Mouse (Mus musculus) lung, postnatal 25 days (tissue): ENCODE data around the gene Gdpd3.

ENCODE experiments used
- DNase-seq: peaks from one replicate; pipeline ENCODE4 v3.0.0; 2022; ENCODE audit warnings: low spot score

The Gdpd3 gene

DNA sequence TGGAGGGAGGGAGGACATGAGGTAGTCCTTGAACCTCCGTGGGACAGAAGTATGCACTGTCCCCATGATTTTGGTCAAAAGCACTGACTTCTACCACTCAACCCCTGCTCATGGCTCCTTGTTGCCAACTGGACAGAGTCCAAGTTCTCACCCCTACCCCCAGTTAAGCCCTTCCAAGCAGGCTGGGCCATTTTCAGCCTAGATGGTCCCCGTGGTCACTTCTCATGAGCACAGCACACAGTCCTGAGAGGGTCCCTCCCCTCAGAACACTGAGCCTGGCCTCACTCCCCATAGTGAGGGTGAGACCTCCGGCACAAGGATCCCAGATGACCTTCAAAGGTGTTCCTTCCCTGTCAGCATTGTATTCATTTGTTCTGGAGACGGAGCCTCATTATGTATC lies 23.0 kb downstream of the Gdpd3 start:
- no peak for DNase-seq

DNA sequence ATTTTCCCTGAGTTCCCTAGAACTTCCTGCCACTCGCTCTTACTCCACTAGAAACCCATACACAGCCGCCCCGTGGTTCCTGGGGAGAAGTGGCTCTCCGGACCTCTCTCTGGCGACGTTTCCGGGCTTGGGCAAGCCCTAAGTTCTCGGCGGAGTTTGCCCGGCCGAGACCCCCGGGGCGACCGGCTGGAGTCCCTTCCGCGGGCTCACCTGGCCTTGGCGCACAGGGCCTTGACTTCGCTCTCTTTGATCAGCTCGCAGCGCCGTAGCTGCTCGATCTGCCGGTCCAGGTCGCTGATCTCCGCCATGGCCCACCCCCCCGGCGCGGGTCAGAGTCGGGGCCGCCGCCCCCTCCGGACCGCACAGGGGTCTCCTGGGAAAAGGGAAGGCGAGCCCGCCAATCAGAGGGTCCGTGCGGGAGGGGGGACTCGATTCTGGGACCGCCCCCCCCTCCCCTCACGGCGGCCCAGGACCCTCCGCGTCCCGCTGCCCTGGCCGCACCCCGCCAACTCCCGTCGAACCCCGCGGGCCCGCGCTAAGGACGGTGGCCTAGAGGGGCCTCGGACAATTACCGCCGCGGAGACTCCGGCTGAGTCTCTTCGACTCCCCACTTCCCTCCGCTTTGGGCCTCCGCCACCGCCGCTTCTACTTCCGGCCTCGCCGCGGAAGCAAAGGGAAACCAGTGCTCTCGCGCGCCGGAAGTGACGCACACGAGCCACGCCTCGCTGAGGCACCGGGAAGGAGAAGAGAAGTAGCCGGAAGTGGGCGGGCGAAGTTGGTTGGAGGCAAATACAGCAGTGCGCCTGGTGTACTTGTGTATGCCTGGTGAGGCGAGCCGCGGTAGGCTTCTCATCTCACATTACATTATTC lies 26.0 kb downstream of the Gdpd3 start, which contains the start of gene Ppp4c:
TSS of gene Ppp4c (minus strand) at position 646 of the 870 bp plus-strand sequence.
- peak; percentile 98 for DNase-seq

DNA sequence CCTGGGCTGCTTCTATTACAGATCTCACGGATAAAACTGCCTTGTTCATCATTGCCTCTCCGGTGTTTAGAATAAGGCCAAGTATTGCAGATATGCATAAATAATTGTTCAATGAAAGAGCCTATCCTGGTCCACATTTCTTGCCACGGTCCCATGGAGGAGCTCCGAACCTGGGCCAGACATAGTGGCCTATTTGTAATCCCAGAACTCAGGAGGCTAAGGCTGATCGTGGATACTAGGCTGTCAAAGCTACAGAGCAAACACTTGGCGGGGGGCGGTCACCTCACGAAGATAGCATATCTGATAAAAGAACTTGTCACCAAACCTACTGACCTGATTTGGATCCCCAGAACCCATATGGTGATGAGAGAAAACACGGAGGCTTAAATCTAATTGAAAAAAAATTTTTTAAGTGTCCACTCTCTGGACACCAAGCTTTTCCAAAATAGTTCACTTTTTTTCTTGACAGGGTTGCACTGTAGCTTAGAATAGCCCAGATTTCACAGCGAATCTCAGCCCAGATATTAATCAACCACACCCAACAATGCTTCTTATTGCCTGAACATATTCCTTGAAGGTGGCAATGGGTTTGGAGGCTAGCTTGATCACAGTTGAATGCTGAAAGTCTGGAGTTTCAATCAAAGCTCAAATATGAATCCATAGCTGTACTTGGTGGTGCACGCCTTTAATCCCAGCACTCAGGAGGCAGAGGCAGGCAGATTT lies 26.7 kb downstream of the Gdpd3 start:
- no peak for DNase-seq

DNA sequence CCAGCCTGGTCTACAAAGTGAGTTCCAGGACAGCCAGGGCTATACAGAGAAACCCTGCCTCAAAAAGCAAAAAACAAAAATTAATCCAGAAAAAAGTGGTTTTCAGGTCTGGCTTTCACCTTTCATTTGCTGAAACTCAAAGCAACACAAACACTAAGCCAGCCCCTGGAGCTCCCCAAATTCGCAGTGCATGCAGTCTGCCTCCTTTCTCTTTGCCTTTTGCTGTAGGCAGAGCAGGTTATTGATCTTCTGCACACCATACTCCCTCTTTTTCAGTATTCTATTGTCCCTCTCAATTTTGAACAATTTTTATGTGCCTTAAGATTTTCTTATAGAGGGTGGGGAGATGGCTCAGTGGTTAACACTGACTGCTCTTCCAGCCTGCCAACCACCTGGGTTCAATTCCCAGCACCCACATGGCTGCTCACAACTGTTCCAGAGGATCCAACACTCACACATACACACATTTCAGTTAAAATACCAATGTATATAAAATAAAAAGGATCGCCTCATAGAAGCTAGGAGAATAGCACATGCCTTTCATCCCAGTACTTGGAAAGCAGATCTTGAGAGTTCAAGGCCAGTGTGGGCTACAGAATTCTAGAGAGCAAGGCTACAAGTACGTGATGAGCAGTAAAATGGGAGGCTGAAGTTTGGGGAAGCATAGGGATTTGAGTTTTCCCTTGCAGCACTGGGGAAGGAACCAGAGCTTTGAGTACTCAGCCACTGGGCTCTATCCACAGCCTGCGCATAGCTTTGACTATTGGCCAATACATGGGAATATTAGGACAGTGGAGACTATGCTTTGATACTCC lies 27.5 kb downstream of the Gdpd3 start:
- DNase-seq = no peak

GRCm38 (mm10) chr7:126794271-126794605 lies 28.1 kb downstream of the Gdpd3 start:
- DNase-seq = no peak

- DNase-seq = no peak
These were observed 29.5 kb downstream of the Gdpd3 start for GRCm38 (mm10) chr7:126795387-126796317.

- DNase-seq = no peak
These were observed 30.3 kb downstream of the Gdpd3 start for GRCm38 (mm10) chr7:126796350-126796932.

DNA sequence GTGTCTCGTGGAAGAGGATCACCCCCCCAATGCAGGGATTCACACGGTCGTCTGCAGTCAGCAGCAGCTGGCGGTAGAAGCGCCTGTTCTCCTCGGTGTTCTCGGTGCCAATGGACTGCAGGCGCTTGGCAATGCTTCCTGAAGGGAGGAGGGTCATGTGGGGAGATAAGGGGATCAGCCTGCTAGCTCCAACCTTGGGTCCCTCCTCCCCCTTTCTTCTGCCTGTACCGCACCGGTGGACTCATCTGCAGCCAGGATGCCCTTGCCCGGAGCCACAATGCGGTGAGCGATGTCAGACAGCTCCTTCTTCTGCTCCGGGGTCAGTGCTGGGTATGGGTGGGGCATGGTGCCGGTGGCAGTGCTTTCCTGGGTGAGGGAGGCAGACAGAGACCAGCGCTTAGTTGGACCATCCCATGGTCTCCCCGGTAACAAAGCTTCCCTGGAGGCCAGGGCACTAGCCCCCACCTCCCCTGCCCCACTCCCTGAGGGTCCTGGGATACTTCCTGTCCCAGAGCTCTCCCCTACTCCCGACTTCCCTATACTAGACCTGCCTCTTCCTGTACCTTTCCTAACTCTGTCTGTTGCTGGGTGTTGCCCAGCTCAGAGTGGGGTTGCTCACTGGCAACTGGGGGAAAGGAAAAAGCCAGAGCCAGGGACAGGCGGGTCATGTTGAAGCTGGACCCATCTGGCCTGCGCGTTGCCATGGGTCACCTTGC lies 31.4 kb downstream of the Gdpd3 start, which contains the start of gene Fam57b:
TSS of gene Fam57b (plus strand) at position 258 of the 716 bp plus-strand sequence.
- DNase-seq = no peak

DNA sequence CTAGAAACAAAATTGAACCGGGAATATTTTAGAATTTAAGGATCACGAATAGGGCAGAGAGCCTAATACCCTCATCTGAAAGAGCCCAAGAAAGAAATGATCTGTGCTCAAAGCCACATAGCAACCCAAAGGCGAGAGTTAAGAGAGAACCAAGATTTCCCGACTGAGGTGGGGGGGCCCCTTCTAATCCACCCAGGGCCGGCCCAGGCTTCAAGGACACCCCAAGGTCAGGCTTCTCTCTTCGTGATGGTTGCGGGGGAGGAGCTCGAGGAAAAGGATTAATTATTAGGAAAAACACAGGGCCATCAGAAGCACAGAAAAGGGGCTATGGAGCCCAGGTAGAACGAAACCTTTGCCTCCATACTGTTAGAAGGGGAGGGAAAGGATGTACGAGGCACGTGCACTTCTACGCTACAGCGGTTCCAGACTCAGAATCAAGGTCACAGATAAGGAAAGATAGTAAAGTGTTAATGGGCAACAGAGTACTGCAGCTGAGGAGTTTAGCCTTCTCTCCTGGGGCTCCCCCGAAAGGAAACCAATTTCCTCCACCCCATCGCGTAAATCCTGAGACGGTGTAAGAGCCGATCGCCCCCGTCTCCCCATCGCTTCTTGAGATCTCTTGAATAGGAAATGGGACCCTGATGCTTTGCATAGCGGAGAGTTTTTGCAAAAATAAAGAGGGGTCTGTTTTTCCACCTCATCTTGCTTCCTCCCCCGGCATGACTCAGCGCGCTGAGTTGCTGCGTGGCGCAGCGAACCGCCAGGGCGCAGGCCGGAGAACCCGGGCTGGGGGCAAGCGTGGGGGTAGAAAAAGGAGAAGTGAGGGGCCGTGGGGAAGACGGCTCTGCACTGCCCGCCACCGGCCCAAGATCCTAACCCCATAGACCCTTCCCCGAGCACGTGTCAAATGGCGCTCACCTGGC lies 32.3 kb downstream of the Gdpd3 start:
- no peak for DNase-seq

- DNase-seq = peak; percentile 99
These were observed 32.9 kb downstream of the Gdpd3 start for GRCm38 (mm10) chr7:126799050-126799467.

DNA sequence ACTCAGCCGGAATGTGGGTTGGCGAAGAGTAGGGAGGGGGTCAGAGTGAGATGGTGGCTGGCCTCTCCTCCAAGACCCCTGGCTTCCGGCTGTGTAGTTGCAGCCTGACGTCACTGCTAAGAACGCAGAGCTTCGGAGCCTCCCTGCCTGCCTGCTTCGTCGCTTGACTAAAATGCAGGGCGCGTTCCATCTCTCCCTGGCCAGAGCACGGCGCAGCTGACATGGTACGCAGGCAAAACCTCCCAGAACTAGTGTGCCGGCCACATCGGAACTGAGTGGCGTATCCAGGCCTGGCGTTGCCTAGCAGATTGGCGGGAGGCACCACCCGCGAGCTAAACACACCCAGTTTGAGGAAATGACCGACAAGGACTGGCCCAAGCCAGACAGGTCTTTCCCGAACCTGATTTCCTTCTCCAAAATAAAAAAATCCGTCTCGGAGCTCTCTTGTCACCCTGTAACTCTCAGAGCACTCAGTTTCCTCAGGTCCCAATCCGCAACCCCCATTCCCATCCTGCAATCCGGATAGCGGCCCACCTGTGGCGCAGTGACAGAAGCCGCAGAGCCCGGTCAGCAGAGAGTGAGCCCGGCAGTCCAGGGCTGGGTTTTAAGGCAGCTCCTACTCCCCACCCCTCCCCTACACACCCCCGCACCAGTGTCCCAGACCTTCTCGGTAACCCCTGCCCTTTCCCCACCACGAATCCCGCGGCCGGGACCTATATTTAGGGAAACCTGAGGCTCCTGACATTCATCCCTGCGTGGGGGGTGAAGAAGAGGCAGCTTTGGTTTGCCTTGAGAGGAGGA lies 33.5 kb downstream of the Gdpd3 start:
- no peak for DNase-seq

- DNase-seq = no peak
These were observed 34.3 kb downstream of the Gdpd3 start for GRCm38 (mm10) chr7:126800269-126801056.

DNA sequence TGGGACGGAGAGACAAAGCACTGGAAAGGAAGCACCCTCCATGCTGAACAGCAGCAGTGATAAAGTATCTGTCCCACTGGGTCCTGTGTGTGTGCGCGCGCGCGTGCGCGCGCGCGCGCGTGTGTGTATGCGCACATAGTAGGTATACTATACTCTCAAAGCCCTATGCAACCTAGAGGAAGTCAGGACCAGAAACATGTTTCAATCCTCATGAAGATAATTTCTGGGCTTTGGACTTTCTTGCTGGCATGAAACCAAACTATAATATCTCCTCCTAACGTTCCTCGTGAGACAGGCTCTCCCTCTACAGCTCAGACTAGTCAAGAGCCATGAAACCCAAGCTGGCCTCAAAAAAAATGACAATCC lies 34.9 kb downstream of the Gdpd3 start:
- DNase-seq = no peak

GRCm38 (mm10) chr7:126802134-126802889 lies 36.2 kb downstream of the Gdpd3 start:
- no peak for DNase-seq

DNA sequence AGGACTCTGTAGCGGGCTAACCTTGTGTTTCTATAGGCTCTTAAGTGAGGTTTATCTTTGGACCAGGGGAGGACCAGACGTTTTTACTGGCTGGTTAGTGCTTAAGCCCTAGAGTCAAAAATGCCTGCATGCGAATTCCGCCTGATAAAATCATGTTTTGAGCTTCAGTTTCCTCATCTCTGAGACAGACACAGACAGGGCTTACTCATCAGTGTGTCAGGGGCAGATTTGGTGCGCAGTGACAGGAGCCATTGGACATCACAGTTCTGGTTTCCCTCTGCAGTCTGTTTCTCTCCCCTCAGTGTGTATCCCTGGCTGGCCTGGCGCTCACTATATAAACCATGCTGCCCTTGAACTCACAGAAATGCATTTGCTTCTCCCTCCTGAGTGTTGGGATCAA lies 37.0 kb downstream of the Gdpd3 start:
- no peak for DNase-seq

- no peak for DNase-seq
These were observed 37.6 kb downstream of the Gdpd3 start for GRCm38 (mm10) chr7:126803751-126804150.

- peak; percentile 71 for DNase-seq
These were observed 40.8 kb downstream of the Gdpd3 start for GRCm38 (mm10) chr7:126806956-126807355.
